In genomic region chr15:78413719-78414117, GRCm38 (mm10) we compare ENCODE assay signal across 26 mouse cellular contexts. TPM values are rescaled to one million over a fixed set of nuclear protein-coding genes. Genes with fewer than 3 reads are reported as not detected.
DNase-seq lines count a peak whose midpoint lies in the region; ATAC-seq and TF ChIP-seq lines count a peak whose summit lies in the region.
"Had no signal": no experiment of that assay in that cellular context is flagged by ENCODE, and none has a peak within 500 bp of the region (broad histone marks: within the 10 kb centered on the region; RNA-seq: fewer than 3 reads in every experiment).

No protein-coding gene starts in this region.

- H3K4me2 ChIP-seq in liver, embryonic 11.5 days = peak overlapping the region; percentile 44
- no peak overlapping the region for H3K4me2 ChIP-seq in stomach, embryonic 15.5 days
- H3K4me2 ChIP-seq: embryonic facial prominence, embryonic 13.5 days; forebrain, embryonic 12.5 days; heart, embryonic 15.5 days; limb, embryonic 15.5 days; midbrain, embryonic 13.5 days; neural tube, embryonic 15.5 days had no signal

- TF ChIP-seq EP300 in MEL (IDR thresholded peaks at IDR 0.05; ENCODE audit: low read depth in 1 of 2, low read length in 2 of 2) = no peak

- no peak overlapping the region for H3K4me3 ChIP-seq in gastrocnemius, adult 2 months
- no peak overlapping the region for H3K4me3 ChIP-seq in MEL (ENCODE audit: control insufficient read depth in 1 of 2, insufficient read depth in 1 of 2, low read depth in 2 of 2, low read length in 2 of 2)
- H3K4me3 ChIP-seq in liver, embryonic 11.5 days (ENCODE audit: low read depth, low read length) = no peak overlapping the region
- no peak overlapping the region for H3K4me3 ChIP-seq in stomach, embryonic 15.5 days (replicated peaks)
- H3K4me3 ChIP-seq: embryonic facial prominence, embryonic 13.5 days; forebrain, embryonic 12.5 days; heart, embryonic 15.5 days; layer of hippocampus, adult 2 months; limb, embryonic 15.5 days; midbrain, embryonic 13.5 days; neural tube, embryonic 15.5 days had no signal

- 39% methylated on average over 1 of the region's 1 CpGs for WGBS in liver, embryonic 11.5 days
- 38% methylated on average over 1 of the region's 1 CpGs for whole genome bisulfite sequencing in stomach, embryonic 15.5 days

- no peak for DNase-seq in gastrocnemius, adult 2 months
- DNase-seq in gastrocnemius, adult 8-10 months (ENCODE audit: low spot score in 2 of 2) = no peak
- peak; percentile 35 for DNase-seq in MEL (ENCODE audit: low read depth, low spot score)
- DNase-seq in liver, embryonic 11.5 days (ENCODE audit: low spot score) = no peak
- DNase-seq in cerebellum, adult 11-12 months = no peak
- no peak for DNase-seq in Muller cell, postnatal 12 days (ENCODE audit: inconsistent ontology term)
- DNase-seq: adrenal gland, postnatal 36 days; cerebellum, adult 2 months; gastrocnemius, postnatal 10 days; heart, adult 11 months; kidney, adult 18-20 months; kidney, postnatal 10 days; layer of hippocampus, postnatal 36 days; thymus, postnatal 36 days had no signal

- ATAC-seq in liver, embryonic 11.5 days (replicated peaks; ENCODE audit: low FRiP score) = peak; percentile 64
- no peak for ATAC-seq in stomach, embryonic 15.5 days (ENCODE audit: insufficient read depth, low FRiP score, low read depth)
- ATAC-seq: lung, postnatal 0 days; midbrain, embryonic 13.5 days had no signal

- TF ChIP-seq POLR2A in MEL (IDR thresholded peaks at IDR 0.05; ENCODE audit: control insufficient read depth in 1 of 2, insufficient read depth in 1 of 2, low read depth in 1 of 2, low read length in 2 of 2, poor library complexity in 1 of 2) = no peak

- intact Hi-C loops in gastrocnemius, adult 2 months (cut with DNase I) = no loop called here

- peaks cover 13 to 26% of the 10 kb centered on the region in 2 experiments for H3K4me1 ChIP-seq in MEL (ENCODE audit: control insufficient read depth in 1 of 2, insufficient read depth in 2 of 2, low read length in 2 of 2)
- H3K4me1 ChIP-seq in liver, embryonic 11.5 days (replicated peaks; ENCODE audit: control insufficient read depth, insufficient read depth, low read length) = peaks cover 45% of the 10 kb centered on the region
- H3K4me1 ChIP-seq in stomach, embryonic 15.5 days = peaks cover 9% of the 10 kb centered on the region

- H3K27me3 ChIP-seq in MEL (ENCODE audit: control insufficient read depth in 1 of 2, insufficient read depth in 2 of 2, low read length in 2 of 2) = no peaks in the 10 kb centered on the region
- H3K27me3 ChIP-seq in liver, embryonic 11.5 days (replicated peaks; ENCODE audit: control insufficient read depth, insufficient read depth, low read length) = peaks cover 27% of the 10 kb centered on the region
- peaks cover 16% of the 10 kb centered on the region; the same call in 1 of the 2 replicates for H3K27me3 ChIP-seq in stomach, embryonic 15.5 days (replicated peaks)

- H3K9me3 ChIP-seq in MEL (replicated peaks; ENCODE audit: insufficient read depth, low read length) = no peaks in the 10 kb centered on the region
- no peaks in the 10 kb centered on the region for H3K9me3 ChIP-seq in liver, embryonic 11.5 days (ENCODE audit: control insufficient read depth, low read length)
- no peaks in the 10 kb centered on the region for H3K9me3 ChIP-seq in stomach, embryonic 15.5 days
- H3K9me3 ChIP-seq: embryonic facial prominence, embryonic 13.5 days; forebrain, embryonic 12.5 days; heart, embryonic 15.5 days; limb, embryonic 15.5 days; midbrain, embryonic 13.5 days; neural tube, embryonic 15.5 days had no signal

- H3K27ac ChIP-seq in gastrocnemius, adult 2 months = peak overlapping the region; percentile 86
- H3K27ac ChIP-seq in MEL (ENCODE audit: control insufficient read depth, low read depth, low read length) = peak overlapping the region; percentile 91
- peak overlapping the region; percentile 87 for H3K27ac ChIP-seq in liver, embryonic 11.5 days (ENCODE audit: low read depth, low read length)
- 0 out of 2 replicates have a peak overlapping the region, but pooled peaks have one; percentile 12 for H3K27ac ChIP-seq in stomach, embryonic 15.5 days
- H3K27ac ChIP-seq: embryonic facial prominence, embryonic 13.5 days; forebrain, embryonic 12.5 days; heart, embryonic 15.5 days; layer of hippocampus, adult 2 months; limb, embryonic 15.5 days; midbrain, embryonic 13.5 days; neural tube, embryonic 15.5 days had no signal

- H3K79me2 ChIP-seq in MEL (ENCODE audit: control insufficient read depth, insufficient read depth, low read length, poor library complexity) = no peaks in the 10 kb centered on the region

- peaks cover 0 to 16% of the 10 kb centered on the region in 2 experiments; a peak in 2 of 4 replicates for H3K36me3 ChIP-seq in MEL (ENCODE audit: control insufficient read depth in 1 of 2, insufficient read depth in 2 of 2, low read length in 2 of 2)
- no peaks in the 10 kb centered on the region for H3K36me3 ChIP-seq in liver, embryonic 11.5 days (ENCODE audit: control insufficient read depth, insufficient read depth, low read length)
- no peaks in the 10 kb centered on the region for H3K36me3 ChIP-seq in stomach, embryonic 15.5 days
- H3K36me3 ChIP-seq: heart, embryonic 15.5 days; neural tube, embryonic 15.5 days had no signal

- TF ChIP-seq RAD21 in MEL (IDR thresholded peaks at IDR 0.05; ENCODE audit: low read depth, low read length) = no peak

- H3K9ac ChIP-seq in MEL (ENCODE audit: control insufficient read depth, low read depth, low read length, poor library complexity, severe bottlenecking) = peak overlapping the region; percentile 30
- H3K9ac ChIP-seq in liver, embryonic 11.5 days (ENCODE audit: low read depth, low read length) = peak overlapping the region; percentile 47
- H3K9ac ChIP-seq in stomach, embryonic 15.5 days = no peak overlapping the region
- H3K9ac ChIP-seq: embryonic facial prominence, embryonic 13.5 days; forebrain, embryonic 12.5 days; heart, embryonic 15.5 days; limb, embryonic 15.5 days; midbrain, embryonic 13.5 days; neural tube, embryonic 15.5 days had no signal

- no peak for TF ChIP-seq CTCF in gastrocnemius, adult 2 months (IDR thresholded peaks at IDR 0.05)
- no peak for TF ChIP-seq CTCF in MEL (IDR thresholded peaks at IDR 0.05 in 2 of 3, conservative IDR thresholded peaks at IDR 0.05 in 1 of 3; ENCODE audit: control insufficient read depth in 1 of 3, insufficient read depth in 1 of 3, low read depth in 2 of 3, low read length in 3 of 3, poor library complexity in 1 of 3, severe bottlenecking in 1 of 3)

TF ChIP-seq in MEL, 35 proteins besides CTCF, POLR2A, EP300 and RAD21:
- TF ChIP-seq HCFC1 (IDR thresholded peaks at IDR 0.05; ENCODE audit: low read depth, low read length) (no peak), ZC3H11A (IDR thresholded peaks at IDR 0.05; ENCODE audit: low read depth, low read length) (no peak), TCF12 (IDR thresholded peaks at IDR 0.05; ENCODE audit: low read depth, low read length) (peak; percentile 26; the same call in 1 of the 2 replicates), MAX (IDR thresholded peaks at IDR 0.05; ENCODE audit: low read length) (no peak)

RNA-seq across cellular contexts. Expression of gene Mpst, which starts 7.5 kb away (rescaled TPM):
- total RNA-seq in gastrocnemius, adult 2 months (2021) = 10 to 100 TPM; 61.9 to 66.9 TPM
- total RNA-seq in gastrocnemius, adult 8-10 months (2022) = 10 to 100 TPM; 58.9 to 65.3 (median 59.7) TPM
- total RNA-seq in MEL (2012; rRNA removed) = 38.6 and 38.7 TPM in 2 replicates
- polyA plus RNA-seq in MEL (2012; ENCODE audit: insufficient read depth in 1 of 2, insufficient read length in 2 of 2, low read depth in 1 of 2, low replicate concordance in 2 of 2, missing spikeins in 1 of 2) = 10 to 100 TPM in 1 of 2 experiments, not detected in 1; 86.7 TPM
- polyA plus RNA-seq in liver, embryonic 11.5 days (2014; fragmentation: Nextera tagmentation; extraction: Ambion mirVana) = 5.1 TPM in 2 replicates
- 3.3 and 4.2 TPM in 2 replicates for polyA plus RNA-seq in stomach, embryonic 15.5 days (2015; fragmentation: Nextera tagmentation; extraction: Ambion mirVana)

RNA-seq across cellular contexts. Expression of gene Tst, which starts 8.0 kb away (rescaled TPM):
- total RNA-seq in gastrocnemius, adult 2 months (2021) = 10 to 100 TPM; 18.2 to 18.8 TPM
- 10 to 100 TPM; 19.1 to 25.8 (median 22.3) TPM for total RNA-seq in gastrocnemius, adult 8-10 months (2022)
- total RNA-seq in MEL (2012; rRNA removed) = 34.8 and 36.3 TPM in 2 replicates
- 10 to 100 TPM in 1 of 2 experiments, not detected in 1; 29.5 TPM for polyA plus RNA-seq in MEL (2012; ENCODE audit: insufficient read depth in 1 of 2, insufficient read length in 2 of 2, low read depth in 1 of 2, low replicate concordance in 2 of 2, missing spikeins in 1 of 2)
- 95.3 and 98.9 TPM in 2 replicates for polyA plus RNA-seq in liver, embryonic 11.5 days (2014; fragmentation: Nextera tagmentation; extraction: Ambion mirVana)
- polyA plus RNA-seq in stomach, embryonic 15.5 days (2015; fragmentation: Nextera tagmentation; extraction: Ambion mirVana) = 67.4 and 89.8 TPM in 2 replicates

RNA-seq across cellular contexts. Expression of gene Kctd17, which starts 14.6 kb away (rescaled TPM):
- 10 to 100 TPM in 1 of 2 experiments, 1 to 10 TPM in 1; 8.9 to 17.2 TPM for total RNA-seq in gastrocnemius, adult 2 months (2021)
- total RNA-seq in gastrocnemius, adult 8-10 months (2022) = 10 to 100 TPM in 1 of 4 experiments, 1 to 10 TPM in 3; 5.9 to 10.3 (median 8.2) TPM
- total RNA-seq in MEL (2012; rRNA removed) = not detected in 2 replicates
- polyA plus RNA-seq in MEL (2012; ENCODE audit: insufficient read depth in 1 of 2, insufficient read length in 2 of 2, low read depth in 1 of 2, low replicate concordance in 2 of 2, missing spikeins in 1 of 2) = not detected
- polyA plus RNA-seq in liver, embryonic 11.5 days (2014; fragmentation: Nextera tagmentation; extraction: Ambion mirVana) = 17.1 and 19.2 TPM in 2 replicates
- polyA plus RNA-seq in stomach, embryonic 15.5 days (2015; fragmentation: Nextera tagmentation; extraction: Ambion mirVana) = 35.4 and 40.6 TPM in 2 replicates

RNA-seq across cellular contexts. Expression of gene Tex33, which starts 18.0 kb away (rescaled TPM):
- total RNA-seq in gastrocnemius, adult 2 months (2021) = not detected
- not detected for total RNA-seq in gastrocnemius, adult 8-10 months (2022)
- total RNA-seq in MEL (2012; rRNA removed) = 4.1 and 4.7 TPM in 2 replicates
- polyA plus RNA-seq in MEL (2012; ENCODE audit: insufficient read depth in 1 of 2, insufficient read length in 2 of 2, low read depth in 1 of 2, low replicate concordance in 2 of 2, missing spikeins in 1 of 2) = 1 to 10 TPM in 1 of 2 experiments, not detected in 1; 4.3 TPM
- polyA plus RNA-seq in liver, embryonic 11.5 days (2014; fragmentation: Nextera tagmentation; extraction: Ambion mirVana) = not detected in 2 replicates
- polyA plus RNA-seq in stomach, embryonic 15.5 days (2015; fragmentation: Nextera tagmentation; extraction: Ambion mirVana) = not detected in 2 replicates
- total RNA-seq: adrenal gland, postnatal 36 days; gastrocnemius, postnatal 10 days; hematopoietic stem cell, adult 5-6 weeks; layer of hippocampus, adult 2 months; layer of hippocampus, postnatal 36 days; left cerebral cortex, postnatal 25 days had no signal
- polyA plus RNA-seq: cerebellum, adult 2 months; cortical plate, adult 2 months; embryonic facial prominence, embryonic 13.5 days; forebrain, embryonic 12.5 days; heart, embryonic 15.5 days; limb, embryonic 15.5 days; lung, postnatal 0 days; midbrain, embryonic 13.5 days; neural tube, embryonic 15.5 days had no signal

RNA-seq across cellular contexts. Expression of gene Tmprss6, which starts 54.7 kb away (rescaled TPM):
- total RNA-seq in gastrocnemius, adult 2 months (2021) = not detected
- total RNA-seq in gastrocnemius, adult 8-10 months (2022) = under 1 TPM in 1 of 4 experiments, not detected in 3; 0.11 TPM
- 0.12 and 0.33 TPM in 2 replicates for total RNA-seq in MEL (2012; rRNA removed)
- under 1 TPM in 1 of 2 experiments, not detected in 1; 0.11 TPM for polyA plus RNA-seq in MEL (2012; ENCODE audit: insufficient read depth in 1 of 2, insufficient read length in 2 of 2, low read depth in 1 of 2, low replicate concordance in 2 of 2, missing spikeins in 1 of 2)
- 7.0 and 7.9 TPM in 2 replicates for polyA plus RNA-seq in liver, embryonic 11.5 days (2014; fragmentation: Nextera tagmentation; extraction: Ambion mirVana)
- polyA plus RNA-seq in stomach, embryonic 15.5 days (2015; fragmentation: Nextera tagmentation; extraction: Ambion mirVana) = 0.64 and 1.8 TPM in 2 replicates
- total RNA-seq: hematopoietic stem cell, adult 5-6 weeks had no signal

Comparison
In these comparisons a context has a peak if more than half of its experiments do, and no peak if none do; other contexts are left out.
1. H3K27ac ChIP-seq: peak in every context shown above with its lines; median percentile 91 in MEL; 87 in liver, embryonic 11.5 days; 86 in gastrocnemius, adult 2 months; 12 in stomach, embryonic 15.5 days.